Mouse (Mus musculus) WW6 (cell line): ENCODE data around the gene Arpc5l.

Source experiments
- DNase-seq: peaks from one replicate; pipeline ENCODE4 v3.0.0-alpha.2; 2013; ENCODE audit warnings: low read depth, low spot score

Gene Arpc5l

GRCm38 (mm10) chr2:39004880-39005435 is at the start of gene Arpc5l:
Gene Arpc5l, plus strand, starts transcription at chr2:39005348.
- peak; percentile 81 for DNase-seq

- DNase-seq: no peak
Observed at GRCm38 (mm10) chr2:38956062-38956461, 49.1 kb upstream of the Arpc5l start.

GRCm38 (mm10) chr2:38957671-38958223 is 47.4 kb upstream of the Arpc5l start:
- no peak for DNase-seq

GRCm38 (mm10) chr2:38964198-38964597 is 41.0 kb upstream of the Arpc5l start:
- no peak for DNase-seq

- no peak for DNase-seq
Observed at GRCm38 (mm10) chr2:38969650-38970049, 35.5 kb upstream of the Arpc5l start.

GRCm38 (mm10) chr2:38970057-38970456 is 35.1 kb upstream of the Arpc5l start:
- DNase-seq: no peak

GRCm38 (mm10) chr2:38973223-38973622 is 31.9 kb upstream of the Arpc5l start:
- no peak for DNase-seq

GRCm38 (mm10) chr2:38973701-38974100 is 31.4 kb upstream of the Arpc5l start:
- DNase-seq: no peak

- DNase-seq: no peak
Observed at GRCm38 (mm10) chr2:38974171-38974570, 31.0 kb upstream of the Arpc5l start.

GRCm38 (mm10) chr2:38975181-38975580 is 30.0 kb upstream of the Arpc5l start:
- no peak for DNase-seq

GRCm38 (mm10) chr2:38975941-38976805 is 29.0 kb upstream of the Arpc5l start:
- DNase-seq: no peak

GRCm38 (mm10) chr2:38977837-38978236 is 27.3 kb upstream of the Arpc5l start:
- no peak for DNase-seq

GRCm38 (mm10) chr2:38983456-38983855 is 21.7 kb upstream of the Arpc5l start:
- no peak for DNase-seq

- DNase-seq: no peak
Observed at GRCm38 (mm10) chr2:38986580-38986979, 18.6 kb upstream of the Arpc5l start.

- DNase-seq: no peak
Observed at GRCm38 (mm10) chr2:38987371-38987770, 17.8 kb upstream of the Arpc5l start.

GRCm38 (mm10) chr2:38987803-38988510 is 17.2 kb upstream of the Arpc5l start:
- DNase-seq: no peak

GRCm38 (mm10) chr2:38988929-38989328 is 16.2 kb upstream of the Arpc5l start:
- no peak for DNase-seq

GRCm38 (mm10) chr2:38992004-38992403 is 13.1 kb upstream of the Arpc5l start:
- DNase-seq: no peak

GRCm38 (mm10) chr2:38992452-38992851 is 12.7 kb upstream of the Arpc5l start:
- DNase-seq: no peak

- DNase-seq: peak; percentile 74
Observed at GRCm38 (mm10) chr2:38997386-38998374, 7.5 kb upstream of the Arpc5l start, which contains the start of gene Wdr38. Gene Wdr38, plus strand, starts transcription at chr2:38997476.

GRCm38 (mm10) chr2:38999381-38999780 is 5.8 kb upstream of the Arpc5l start:
- no peak for DNase-seq
